Mouse (Mus musculus) frontal cortex, adult 2 months (tissue): ENCODE measurements at regions not wholly inside any gene's neighbourhood (a gene's known extent, or its start where the extent isn't known, plus 50 kb on each side); places are given as distances from the start of the nearest gene placed in this dataset.

ENCODE experiments used
- DNase-seq, 2 experiments: peaks; one replicate each; pipeline ENCODE4 v3.0.0; 2022; ENCODE audit warnings: low spot score in 1 of 2; ENCODE audit errors: extremely low spot score in 1 of 2

GRCm38 (mm10) chr13:39362536-39362935 is 401.9 kb upstream of the Slc35b3 start:
- DNase-seq: no peak

- no peak for DNase-seq
Measured at GRCm38 (mm10) chr13:39351606-39352005, 390.9 kb upstream of the Slc35b3 start.

- DNase-seq: peak; percentile 29 to 41
Measured at GRCm38 (mm10) chr13:39350668-39351067, 390.0 kb upstream of the Slc35b3 start.

GRCm38 (mm10) chr13:39347761-39348160 is 387.1 kb upstream of the Slc35b3 start:
- peak in 1 of 2 experiments; percentile 31 for DNase-seq

GRCm38 (mm10) chr13:39334874-39335273 is 374.2 kb upstream of the Slc35b3 start:
- DNase-seq: peak in 1 of 2 experiments; percentile 14

- DNase-seq: no peak
Measured at GRCm38 (mm10) chr13:39329794-39330193, 369.1 kb upstream of the Slc35b3 start.

- no peak for DNase-seq
Measured at GRCm38 (mm10) chr13:39326176-39326575, 365.5 kb upstream of the Slc35b3 start.

- no peak for DNase-seq
Measured at GRCm38 (mm10) chr13:39321111-39321510, 360.4 kb upstream of the Slc35b3 start.

GRCm38 (mm10) chr13:39309758-39310157 is 349.1 kb upstream of the Slc35b3 start:
- no peak for DNase-seq

- no peak for DNase-seq
Measured at GRCm38 (mm10) chr13:39307845-39308244, 347.2 kb upstream of the Slc35b3 start.

GRCm38 (mm10) chr13:39306851-39307250 is 346.2 kb upstream of the Slc35b3 start:
- no peak for DNase-seq

- DNase-seq: peak in 1 of 2 experiments; percentile 0
Measured at GRCm38 (mm10) chr13:39297129-39297528, 336.5 kb upstream of the Slc35b3 start.

- peak in 1 of 2 experiments; percentile 26 for DNase-seq
Measured at GRCm38 (mm10) chr13:39290216-39290960, 329.7 kb upstream of the Slc35b3 start.

- no peak for DNase-seq
Measured at GRCm38 (mm10) chr13:39282272-39282671, 321.6 kb upstream of the Slc35b3 start.

GRCm38 (mm10) chr13:39278101-39278500 is 317.4 kb upstream of the Slc35b3 start:
- DNase-seq: no peak

GRCm38 (mm10) chr13:39266024-39266423 is 305.3 kb upstream of the Slc35b3 start:
- DNase-seq: no peak

- no peak for DNase-seq
Measured at GRCm38 (mm10) chr13:39256708-39257107, 296.0 kb upstream of the Slc35b3 start.

- DNase-seq: no peak
Measured at GRCm38 (mm10) chr13:39255338-39255737, 294.7 kb upstream of the Slc35b3 start.

- peak in 1 of 2 experiments; percentile 12 for DNase-seq
Measured at GRCm38 (mm10) chr13:39252591-39252990, 291.9 kb upstream of the Slc35b3 start.

- DNase-seq: no peak
Measured at GRCm38 (mm10) chr13:39250096-39250495, 289.4 kb upstream of the Slc35b3 start.

- DNase-seq: peak; percentile 1 to 49
Measured at GRCm38 (mm10) chr13:39226829-39227228, 266.2 kb upstream of the Slc35b3 start.

- DNase-seq: no peak
Measured at GRCm38 (mm10) chr13:39225651-39226050, 265.0 kb upstream of the Slc35b3 start.
